Comparison of ENCODE assay signal across 7 mouse cellular contexts in the genomic region with DNA sequence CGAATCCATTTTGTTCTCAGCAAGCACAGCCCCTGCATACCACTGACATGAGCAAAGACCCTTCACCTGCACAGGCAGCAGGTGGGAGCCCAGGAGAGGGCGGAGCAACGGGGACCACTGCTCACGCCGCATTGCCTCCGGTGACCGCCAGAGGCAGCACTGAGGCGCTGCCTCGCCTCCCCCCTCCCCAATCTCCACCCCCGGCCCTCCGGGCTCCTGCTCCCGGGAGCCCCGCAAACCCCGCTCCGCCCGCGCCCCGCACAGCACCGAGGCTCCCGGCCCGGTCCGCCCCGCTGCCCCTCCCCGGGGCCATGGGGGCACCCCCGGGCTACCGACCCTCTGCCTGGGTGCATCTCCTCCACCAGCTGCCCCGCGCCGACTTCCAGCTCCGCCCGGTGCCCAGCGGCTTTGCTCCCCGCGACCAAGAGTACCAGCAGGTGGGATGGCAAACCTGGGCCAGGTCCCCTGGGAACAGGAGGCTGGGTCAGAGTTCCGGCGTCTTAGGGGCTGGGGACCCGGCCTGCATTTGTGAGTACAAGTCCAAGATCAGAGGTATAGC. TPM values are rescaled to one million over a fixed set of nuclear protein-coding genes. Genes with fewer than 3 reads are reported as not detected.
DNase-seq lines count a peak whose midpoint lies in the region; ATAC-seq and TF ChIP-seq lines count a peak whose summit lies in the region.

A gene (plus strand): TSS at position 65 of the 559 bp plus-strand sequence.

- peaks cover 0 to 31% of the 10 kb centered on the region in 2 experiments; a peak in 3 of 4 replicates for H3K4me1 ChIP-seq in ES-E14 (ENCODE audit: control insufficient read depth in 2 of 2, insufficient read depth in 2 of 2, low read length in 2 of 2, poor library complexity in 1 of 2)
- H3K4me1 ChIP-seq in embryonic facial prominence, embryonic 10.5 days = peaks cover 39% of the 10 kb centered on the region
- H3K4me1 ChIP-seq in intestine, embryonic 14.5 days (replicated peaks; ENCODE audit: control insufficient read depth, insufficient read depth, low read length) = no peaks in the 10 kb centered on the region
- peaks cover 20% of the 10 kb centered on the region for H3K4me1 ChIP-seq in limb, embryonic 15.5 days

- peak within 1 kb of the TSS; percentile 82 for H3K9ac ChIP-seq in ES-E14 (ENCODE audit: insufficient read depth, low read depth, low read length, poor library complexity, severe bottlenecking)
- peak within 1 kb of the TSS; percentile 35; the same call in 1 of the 2 replicates for H3K9ac ChIP-seq in intestine, embryonic 14.5 days (ENCODE audit: low read length)
- peak within 1 kb of the TSS; percentile 45 for H3K9ac ChIP-seq in limb, embryonic 15.5 days

- H3K4me2 ChIP-seq in intestine, embryonic 14.5 days (ENCODE audit: low read length) = peak within 1 kb of the TSS; percentile 55
- H3K4me2 ChIP-seq in limb, embryonic 15.5 days = peak within 1 kb of the TSS; percentile 78

- peak; percentile 67 for DNase-seq in CD4-positive, CD25-positive, alpha-beta regulatory T cell, adult 2 months (ENCODE audit: low read depth, low spot score)
- no peak for DNase-seq in ES-E14 (ENCODE audit: low read depth, low spot score)
- DNase-seq in embryonic facial prominence, embryonic 10.5 days (ENCODE audit: low spot score) = peak; percentile 69
- DNase-seq in intestine, embryonic 14.5 days (ENCODE audit: low spot score) = peak; percentile 65
- peak; percentile 77 for DNase-seq in retina, postnatal 1 day
- DNase-seq in ovary, adult 18-20 months (ENCODE audit: low spot score) = no peak

- in situ Hi-C loops in ES-E14 (cut with MboI; ENCODE audit: low sequenced_read_pairs in 2 of 2, unreplicated experiment in 2 of 2) = no loop called here

- no peak within 1 kb of the TSS for H3K27ac ChIP-seq in ES-E14 (ENCODE audit: insufficient read depth, low read depth, low read length, poor library complexity, severe bottlenecking)
- H3K27ac ChIP-seq in embryonic facial prominence, embryonic 10.5 days (replicated peaks) = peak within 1 kb of the TSS; percentile 75
- no peak within 1 kb of the TSS for H3K27ac ChIP-seq in intestine, embryonic 14.5 days (ENCODE audit: low read depth)
- H3K27ac ChIP-seq in limb, embryonic 15.5 days = no peak within 1 kb of the TSS

- no peaks in the 10 kb centered on the region for H3K36me3 ChIP-seq in ES-E14 (ENCODE audit: control insufficient read depth, insufficient read depth, low read length, poor library complexity, severe bottlenecking)
- H3K36me3 ChIP-seq in embryonic facial prominence, embryonic 10.5 days (replicated peaks) = no peaks in the 10 kb centered on the region
- H3K36me3 ChIP-seq in intestine, embryonic 14.5 days (ENCODE audit: control insufficient read depth, insufficient read depth, low read length) = no peaks in the 10 kb centered on the region
- H3K36me3 ChIP-seq in limb, embryonic 15.5 days = no peaks in the 10 kb centered on the region

- H3K9me3 ChIP-seq in ES-E14 (ENCODE audit: control insufficient read depth, insufficient read depth, low read depth, low read length) = no peaks in the 10 kb centered on the region
- no peaks in the 10 kb centered on the region for H3K9me3 ChIP-seq in embryonic facial prominence, embryonic 10.5 days
- H3K9me3 ChIP-seq in intestine, embryonic 14.5 days (ENCODE audit: control insufficient read depth, low read length) = no peaks in the 10 kb centered on the region
- H3K9me3 ChIP-seq in limb, embryonic 15.5 days = no peaks in the 10 kb centered on the region

- peaks cover 42% of the 10 kb centered on the region for H3K27me3 ChIP-seq in embryonic facial prominence, embryonic 10.5 days (replicated peaks; ENCODE audit: low read depth, poor library complexity, severe bottlenecking)
- H3K27me3 ChIP-seq in intestine, embryonic 14.5 days (replicated peaks; ENCODE audit: control insufficient read depth, insufficient read depth, low read length) = peaks cover 36% of the 10 kb centered on the region
- peaks cover 36% of the 10 kb centered on the region for H3K27me3 ChIP-seq in limb, embryonic 15.5 days

- ATAC-seq in intestine, embryonic 14.5 days (replicated peaks; ENCODE audit: low FRiP score, low TSS enrichment, low read depth) = no peak; the same call in 1 of the 2 replicates
- no peak for ATAC-seq in limb, embryonic 15.5 days (ENCODE audit: insufficient number of reproducible peaks, low FRiP score, low TSS enrichment, low read depth)

- peak within 1 kb of the TSS; percentile 79 to 88 for H3K4me3 ChIP-seq in ES-E14 (ENCODE audit: insufficient read depth in 1 of 2, low read depth in 1 of 2, low read length in 2 of 2, poor library complexity in 1 of 2, severe bottlenecking in 1 of 2)
- peak within 1 kb of the TSS; percentile 68 for H3K4me3 ChIP-seq in embryonic facial prominence, embryonic 10.5 days
- H3K4me3 ChIP-seq in intestine, embryonic 14.5 days (ENCODE audit: low read depth, low read length) = peak within 1 kb of the TSS; percentile 29
- peak within 1 kb of the TSS; percentile 41 for H3K4me3 ChIP-seq in limb, embryonic 15.5 days

- under 1% methylated on average over 37 of the region's 37 CpGs for WGBS in embryonic facial prominence, embryonic 10.5 days
- 2% methylated on average over 28 of the region's 37 CpGs for WGBS in intestine, embryonic 14.5 days
- 1% methylated on average over 32 of the region's 37 CpGs for WGBS in limb, embryonic 15.5 days

TF ChIP-seq in ES-E14, 5 proteins besides CTCF, POLR2A, EP300 and RAD21:
- TF ChIP-seq ZNF384 (IDR thresholded peaks at IDR 0.05; ENCODE audit: low read depth, low read length) (no peak), CHD2 (IDR thresholded peaks at IDR 0.05; ENCODE audit: low read depth, low read length) (no peak), ZC3H11A (IDR thresholded peaks at IDR 0.05; ENCODE audit: borderline replicate concordance, low read depth, low read length) (no peak), HCFC1 (IDR thresholded peaks at IDR 0.05; ENCODE audit: borderline replicate concordance, insufficient read depth, low read length) (no peak), MAFK (IDR thresholded peaks at IDR 0.05; ENCODE audit: insufficient read depth, low read depth, low read length) (no peak)

RNA-seq across cellular contexts. Expression of the gene that starts here (rescaled TPM):
- total RNA-seq in ES-E14 (2012; rRNA removed) = 11.9 and 21.0 TPM in 2 replicates
- 10.5 and 10.9 TPM in 2 replicates for polyA plus RNA-seq in embryonic facial prominence, embryonic 10.5 days (2016; fragmentation: Nextera tagmentation; extraction: Ambion mirVana)
- polyA plus RNA-seq in intestine, embryonic 14.5 days (2014; fragmentation: Nextera tagmentation; extraction: Ambion mirVana) = 5.2 and 7.1 TPM in 2 replicates
- polyA plus RNA-seq in limb, embryonic 15.5 days (2015; fragmentation: Nextera tagmentation; extraction: Ambion mirVana) = 2.6 and 3.3 TPM in 2 replicates

Comparison
In these comparisons a context has a peak if more than half of its experiments do, and no peak if none do; other contexts are left out.
1. DNase-seq: peak in CD4-positive, CD25-positive, alpha-beta regulatory T cell, adult 2 months (single experiment), embryonic facial prominence, embryonic 10.5 days (single experiment), intestine, embryonic 14.5 days (single experiment) and retina, postnatal 1 day (single experiment); none in ES-E14 (single experiment) and ovary, adult 18-20 months (single experiment).
2. H3K4me3 ChIP-seq: peak in every context shown above with its lines; median percentile 84 in ES-E14; 68 in embryonic facial prominence, embryonic 10.5 days; 41 in limb, embryonic 15.5 days; 29 in intestine, embryonic 14.5 days.
3. Peak in every context shown above with its lines, with median percentiles within 50 percentile points of each other: H3K9ac ChIP-seq.